Mouse (Mus musculus): ENCODE measurements around the gene Psmb5. TPM values are rescaled to one million over a fixed set of nuclear protein-coding genes. Genes with fewer than 3 reads are reported as not detected.

The Psmb5 gene
- polyA plus RNA-seq, 1 experiment from 2014 or later, result 364 TPM

GRCm38 (mm10) chr14:54609245-54609644, 8.6 kb downstream of the Psmb5 start:
- peaks cover 7% of the 10 kb centered on the region for H3K4me1 ChIP-seq
- H3K4me2 ChIP-seq (replicated peaks), result no peak overlapping the region
- H3K27ac ChIP-seq (replicated peaks), result no peak overlapping the region
- no peak overlapping the region for H3K4me3 ChIP-seq (replicated peaks)
- no peak overlapping the region for H3K9ac ChIP-seq
- no peak for ATAC-seq (ENCODE audit: insufficient number of reproducible peaks, low FRiP score, low TSS enrichment, low read depth)
- peaks cover 28% of the 10 kb centered on the region for H3K36me3 ChIP-seq
- H3K9me3 ChIP-seq (replicated peaks), result no peaks in the 10 kb centered on the region
- no peaks in the 10 kb centered on the region for H3K27me3 ChIP-seq
- 41% methylated on average over 4 of the region's 4 CpGs for WGBS

GRCm38 (mm10) chr14:54607226-54607625, 10.6 kb downstream of the Psmb5 start:
- Histone ChIP-seq H3K4me3 (replicated peaks) (no peak overlapping the region), H3K9me3 (replicated peaks) (no peaks in the 10 kb centered on the region), H3K4me2 (replicated peaks) (no peak overlapping the region), H3K36me3 (peaks cover 16% of the 10 kb centered on the region; the same call in 1 of the 2 replicates), H3K9ac (no peak overlapping the region), H3K27me3 (no peaks in the 10 kb centered on the region), H3K4me1 (peaks cover 21% of the 10 kb centered on the region), H3K27ac (replicated peaks) (no peak overlapping the region)
- no peak for ATAC-seq (ENCODE audit: insufficient number of reproducible peaks, low FRiP score, low TSS enrichment, low read depth)
- WGBS, result 53% methylated on average over 8 of the region's 8 CpGs

GRCm38 (mm10) chr14:54605752-54606321, 12.0 kb downstream of the Psmb5 start, which contains the start of gene 4931414P19Rik:
Gene 4931414P19Rik, minus strand, starts transcription at chr14:54605993.
- no peaks in the 10 kb centered on the region for H3K27me3 ChIP-seq
- peaks cover 8% of the 10 kb centered on the region; the same call in 1 of the 2 replicates for H3K36me3 ChIP-seq
- peak within 1 kb of the TSS; percentile 12 for H3K9ac ChIP-seq
- 0 out of 2 replicates have a peak, but pooled peaks have one; percentile 51 for ATAC-seq (ENCODE audit: insufficient number of reproducible peaks, low FRiP score, low TSS enrichment, low read depth)
- H3K4me2 ChIP-seq (replicated peaks), result peak within 1 kb of the TSS; percentile 65
- peak within 1 kb of the TSS; percentile 85 for H3K27ac ChIP-seq (replicated peaks)
- H3K9me3 ChIP-seq (replicated peaks), result no peaks in the 10 kb centered on the region
- WGBS, result 0% methylated on average over 38 of the region's 39 CpGs
- H3K4me3 ChIP-seq (replicated peaks), result peak within 1 kb of the TSS; percentile 56
- H3K4me1 ChIP-seq, result peaks cover 23% of the 10 kb centered on the region

GRCm38 (mm10) chr14:54603686-54604085, 14.1 kb downstream of the Psmb5 start:
- Histone ChIP-seq H3K9ac (no peak overlapping the region), H3K27me3 (no peaks in the 10 kb centered on the region), H3K4me3 (replicated peaks) (peak overlapping the region; percentile 65), H3K9me3 (replicated peaks) (no peaks in the 10 kb centered on the region), H3K36me3 (peaks cover 8% of the 10 kb centered on the region; the same call in 1 of the 2 replicates), H3K4me2 (replicated peaks) (peak overlapping the region; percentile 46), H3K4me1 (peaks cover 23% of the 10 kb centered on the region), H3K27ac (replicated peaks) (peak overlapping the region; percentile 96)
- no peak for ATAC-seq (ENCODE audit: insufficient number of reproducible peaks, low FRiP score, low TSS enrichment, low read depth)
- WGBS, result 82% methylated on average over 8 of the region's 8 CpGs

GRCm38 (mm10) chr14:54603038-54603654, 14.7 kb downstream of the Psmb5 start:
- Histone ChIP-seq H3K27ac (replicated peaks) (peak overlapping the region; percentile 96), H3K4me3 (replicated peaks) (peak overlapping the region; percentile 65), H3K36me3 (peaks cover 8% of the 10 kb centered on the region; the same call in 1 of the 2 replicates), H3K27me3 (no peaks in the 10 kb centered on the region), H3K4me1 (peaks cover 23% of the 10 kb centered on the region), H3K9me3 (replicated peaks) (no peaks in the 10 kb centered on the region), H3K4me2 (replicated peaks) (peak overlapping the region; percentile 46), H3K9ac (peak overlapping the region; percentile 54)
- WGBS, result under 1% methylated on average over 46 of the region's 46 CpGs
- ATAC-seq (ENCODE audit: insufficient number of reproducible peaks, low FRiP score, low TSS enrichment, low read depth), result peak; percentile 100

GRCm38 (mm10) chr14:54602613-54603012, 15.2 kb downstream of the Psmb5 start:
- no peak for ATAC-seq (ENCODE audit: insufficient number of reproducible peaks, low FRiP score, low TSS enrichment, low read depth)
- peak overlapping the region; percentile 46 for H3K4me2 ChIP-seq (replicated peaks)
- peak overlapping the region; percentile 96 for H3K27ac ChIP-seq (replicated peaks)
- H3K4me3 ChIP-seq (replicated peaks), result peak overlapping the region; percentile 65
- H3K9me3 ChIP-seq (replicated peaks), result no peaks in the 10 kb centered on the region
- peaks cover 23% of the 10 kb centered on the region for H3K4me1 ChIP-seq
- 0 out of 2 replicates have a peak overlapping the region, but pooled peaks have one; percentile 54 for H3K9ac ChIP-seq
- H3K27me3 ChIP-seq, result no peaks in the 10 kb centered on the region
- 33% methylated on average over 4 of the region's 4 CpGs for WGBS
- H3K36me3 ChIP-seq, result peaks cover 8% of the 10 kb centered on the region; the same call in 1 of the 2 replicates

- peaks cover 8% of the 10 kb centered on the region; the same call in 1 of the 2 replicates for H3K36me3 ChIP-seq
- WGBS, result 51% methylated on average over 2 of the region's 2 CpGs
- ATAC-seq (ENCODE audit: insufficient number of reproducible peaks, low FRiP score, low TSS enrichment, low read depth), result no peak
- no peak overlapping the region for H3K4me2 ChIP-seq (replicated peaks)
- H3K27me3 ChIP-seq, result no peaks in the 10 kb centered on the region
- no peak overlapping the region for H3K27ac ChIP-seq (replicated peaks)
- H3K9me3 ChIP-seq (replicated peaks), result no peaks in the 10 kb centered on the region
- no peak overlapping the region for H3K4me3 ChIP-seq (replicated peaks)
- no peak overlapping the region for H3K9ac ChIP-seq
- peaks cover 23% of the 10 kb centered on the region for H3K4me1 ChIP-seq
Observed at GRCm38 (mm10) chr14:54601601-54602000, 16.2 kb downstream of the Psmb5 start.

- no peak overlapping the region for H3K4me2 ChIP-seq (replicated peaks)
- no peak overlapping the region for H3K27ac ChIP-seq (replicated peaks)
- H3K4me3 ChIP-seq (replicated peaks), result no peak overlapping the region
- peaks cover 16% of the 10 kb centered on the region; the same call in 1 of the 2 replicates for H3K36me3 ChIP-seq
- no peaks in the 10 kb centered on the region for H3K27me3 ChIP-seq
- 0 out of 2 replicates have a peak, but pooled peaks cover under 1% of the 10 kb centered on the region for H3K4me1 ChIP-seq
- no peak for ATAC-seq (ENCODE audit: insufficient number of reproducible peaks, low FRiP score, low TSS enrichment, low read depth)
- 81% methylated on average over 7 of the region's 7 CpGs for whole genome bisulfite sequencing
- H3K9ac ChIP-seq, result no peak overlapping the region
- H3K9me3 ChIP-seq (replicated peaks), result no peaks in the 10 kb centered on the region
Observed at GRCm38 (mm10) chr14:54597084-54597483, 20.7 kb downstream of the Psmb5 start.

GRCm38 (mm10) chr14:54594631-54595414, 23.0 kb downstream of the Psmb5 start:
- H3K27me3 ChIP-seq, result no peaks in the 10 kb centered on the region
- H3K27ac ChIP-seq (replicated peaks), result no peak overlapping the region
- no peak overlapping the region for H3K4me2 ChIP-seq (replicated peaks)
- peak; percentile 19; the same call in 1 of the 2 replicates for ATAC-seq (ENCODE audit: insufficient number of reproducible peaks, low FRiP score, low TSS enrichment, low read depth)
- peaks cover 16% of the 10 kb centered on the region; the same call in 1 of the 2 replicates for H3K36me3 ChIP-seq
- no peaks in the 10 kb centered on the region for H3K4me1 ChIP-seq
- no peak overlapping the region for H3K9ac ChIP-seq
- H3K4me3 ChIP-seq (replicated peaks), result no peak overlapping the region
- 73% methylated on average over 28 of the region's 28 CpGs for WGBS
- no peaks in the 10 kb centered on the region for H3K9me3 ChIP-seq (replicated peaks)

- H3K36me3 ChIP-seq, result peaks cover 10% of the 10 kb centered on the region; the same call in 1 of the 2 replicates
- no peaks in the 10 kb centered on the region for H3K4me1 ChIP-seq
- H3K4me2 ChIP-seq (replicated peaks), result no peak overlapping the region
- H3K9ac ChIP-seq, result no peak overlapping the region
- H3K27ac ChIP-seq (replicated peaks), result no peak overlapping the region
- no peak for ATAC-seq (ENCODE audit: insufficient number of reproducible peaks, low FRiP score, low TSS enrichment, low read depth)
- H3K27me3 ChIP-seq, result no peaks in the 10 kb centered on the region
- WGBS, result 90% methylated on average over 3 of the region's 3 CpGs
- H3K4me3 ChIP-seq (replicated peaks), result no peak overlapping the region
- H3K9me3 ChIP-seq (replicated peaks), result no peaks in the 10 kb centered on the region
Observed at GRCm38 (mm10) chr14:54594055-54594454, 23.8 kb downstream of the Psmb5 start.
